Mouse (Mus musculus): ENCODE results near the gene Akr1b8.
"Not testable (repeated sequence)": the region's sequence is repeated elsewhere in the genome, so short reads cannot be mapped to it uniquely, and the experiment has no call there.

Akr1b8 gene

GRCm38 (mm10) chr6:34350037-34350699, 3.8 kb upstream of the Akr1b8 start:
- no peak for DNase-seq (ENCODE audit: low spot score)

GRCm38 (mm10) chr6:34351481-34351880, 2.4 kb upstream of the Akr1b8 start:
- not testable (repeated sequence) for DNase-seq (ENCODE audit: low spot score)

GRCm38 (mm10) chr6:34352401-34352800, 1.5 kb upstream of the Akr1b8 start:
- DNase-seq (ENCODE audit: low spot score), result no peak

- no peak for DNase-seq (ENCODE audit: low spot score)
These were observed 732 bp downstream of the Akr1b8 start for GRCm38 (mm10) chr6:34354354-34355348.

GRCm38 (mm10) chr6:34355349-34355747, 1.4 kb downstream of the Akr1b8 start:
- no peak for DNase-seq (ENCODE audit: low spot score)

- no peak for DNase-seq (ENCODE audit: low spot score)
These were observed 1.9 kb downstream of the Akr1b8 start for GRCm38 (mm10) chr6:34355841-34356240.

- no peak for DNase-seq (ENCODE audit: low spot score)
These were observed 10.6 kb downstream of the Akr1b8 start for GRCm38 (mm10) chr6:34364217-34365136.

GRCm38 (mm10) chr6:34367998-34368397, 14.1 kb downstream of the Akr1b8 start:
- DNase-seq (ENCODE audit: low spot score), result no peak

GRCm38 (mm10) chr6:34370081-34370480, 16.2 kb downstream of the Akr1b8 start:
- DNase-seq (ENCODE audit: low spot score), result no peak

GRCm38 (mm10) chr6:34371700-34372351, 17.9 kb downstream of the Akr1b8 start:
- peak; percentile 81 for DNase-seq (ENCODE audit: low spot score)

GRCm38 (mm10) chr6:34373841-34374240, 19.9 kb downstream of the Akr1b8 start:
- DNase-seq (ENCODE audit: low spot score), result no peak

GRCm38 (mm10) chr6:34375888-34376287, 22.0 kb downstream of the Akr1b8 start:
- not testable (repeated sequence) for DNase-seq (ENCODE audit: low spot score)

- no peak for DNase-seq (ENCODE audit: low spot score)
These were observed 29.5 kb downstream of the Akr1b8 start for GRCm38 (mm10) chr6:34383401-34383800.

- DNase-seq (ENCODE audit: low spot score), result peak; percentile 60
These were observed 30.3 kb downstream of the Akr1b8 start, which contains the start of gene Akr1b10 for GRCm38 (mm10) chr6:34384110-34384661. TSS of gene Akr1b10 (plus strand) at chr6:34384218.

- DNase-seq (ENCODE audit: low spot score), result peak; percentile 33
These were observed 30.9 kb downstream of the Akr1b8 start for GRCm38 (mm10) chr6:34384701-34385370.

GRCm38 (mm10) chr6:34388420-34389156, 34.7 kb downstream of the Akr1b8 start:
- DNase-seq (ENCODE audit: low spot score), result no peak

GRCm38 (mm10) chr6:34395897-34396296, 42.0 kb downstream of the Akr1b8 start:
- DNase-seq (ENCODE audit: low spot score), result no peak

GRCm38 (mm10) chr6:34398431-34398830, 44.5 kb downstream of the Akr1b8 start:
- DNase-seq (ENCODE audit: low spot score), result no peak

- no peak for DNase-seq (ENCODE audit: low spot score)
These were observed 45.8 kb downstream of the Akr1b8 start for GRCm38 (mm10) chr6:34399606-34400220.
